Mouse (Mus musculus): ENCODE measurements at regions not wholly inside any gene's neighbourhood (a gene's known extent, or its start where the extent isn't known, plus 50 kb on each side); places are given as distances from the start of the nearest gene placed in this dataset.

DNA sequence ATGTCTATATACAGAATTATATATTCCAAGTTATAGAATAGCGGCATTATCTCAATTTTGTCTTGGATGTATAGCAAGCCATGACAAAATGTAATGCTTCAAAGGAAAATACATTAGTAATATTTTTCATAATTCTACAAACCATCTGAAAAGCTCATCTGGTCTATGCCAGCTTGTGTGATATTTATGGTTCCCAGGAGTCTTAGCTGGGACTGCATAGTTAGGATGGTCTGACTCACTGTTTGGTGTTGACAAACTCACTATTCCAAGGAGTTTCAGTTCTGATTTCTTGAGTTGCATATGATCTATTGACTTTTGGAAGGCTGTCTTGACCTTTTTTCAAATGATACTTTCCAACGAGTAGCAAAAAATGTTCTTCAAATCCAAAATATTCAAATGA, 514.2 kb upstream of the Slc8a1 start:
- no peak overlapping the region for H3K4me2 ChIP-seq (ENCODE audit: low read length)

DNA sequence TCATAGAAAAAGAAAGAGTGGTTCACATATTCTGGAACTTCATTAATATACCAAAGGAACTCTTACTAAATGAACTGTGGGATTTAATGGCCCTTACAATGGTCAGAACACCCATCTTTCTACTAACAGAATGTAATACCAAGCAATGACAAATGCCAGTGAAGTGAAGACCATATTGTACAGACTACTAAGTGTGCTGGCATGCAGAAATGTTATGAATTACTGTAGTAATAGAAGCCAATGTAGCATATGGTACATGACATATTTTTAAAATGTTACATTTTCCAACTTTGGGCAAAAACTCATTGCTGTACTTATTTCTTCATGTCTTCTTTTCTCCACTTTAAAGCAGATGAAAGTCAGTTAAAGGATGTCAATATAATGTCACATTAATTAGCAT, 513.7 kb upstream of the Slc8a1 start:
- H3K9ac ChIP-seq (ENCODE audit: low read depth, low read length): no peak overlapping the region
- H3K4me3 ChIP-seq (replicated peaks; ENCODE audit: low read depth, low read length): no peak overlapping the region
- no peak overlapping the region for H3K27ac ChIP-seq
- H3K4me2 ChIP-seq (ENCODE audit: low read length): no peak overlapping the region
- DNase-seq (ENCODE audit: low spot score) (no peak), ATAC-seq (replicated peaks; ENCODE audit: low FRiP score, low read depth) (no peak)
- no peaks in the 10 kb centered on the region for H3K36me3 ChIP-seq (ENCODE audit: insufficient read depth, low read length)
- no peaks in the 10 kb centered on the region for H3K27me3 ChIP-seq (ENCODE audit: insufficient read depth, low read length)
- no peak for TF ChIP-seq CTCF (IDR thresholded peaks at IDR 0.05; ENCODE audit: low read depth)
- no peaks in the 10 kb centered on the region for H3K9me3 ChIP-seq (replicated peaks; ENCODE audit: low read length)
- no peaks in the 10 kb centered on the region for H3K4me1 ChIP-seq (replicated peaks; ENCODE audit: insufficient read depth, low read length)

More for the DNA sequence above, 514.2 kb upstream of the Slc8a1 start:
- Histone ChIP-seq H3K27me3 (ENCODE audit: insufficient read depth, low read length) (no peaks in the 10 kb centered on the region), H3K36me3 (ENCODE audit: insufficient read depth, low read length) (no peaks in the 10 kb centered on the region), H3K4me3 (replicated peaks; ENCODE audit: low read depth, low read length) (no peak overlapping the region), H3K27ac (no peak overlapping the region), H3K9ac (ENCODE audit: low read depth, low read length) (no peak overlapping the region), H3K9me3 (replicated peaks; ENCODE audit: low read length) (no peaks in the 10 kb centered on the region), H3K4me1 (replicated peaks; ENCODE audit: insufficient read depth, low read length) (no peaks in the 10 kb centered on the region)
- TF ChIP-seq CTCF (IDR thresholded peaks at IDR 0.05; ENCODE audit: low read depth): no peak
- DNase-seq (ENCODE audit: low spot score): no peak
- WGBS: 93% methylated on average over 2 of the region's 2 CpGs
- no peak for ATAC-seq (replicated peaks; ENCODE audit: low FRiP score, low read depth)

DNA sequence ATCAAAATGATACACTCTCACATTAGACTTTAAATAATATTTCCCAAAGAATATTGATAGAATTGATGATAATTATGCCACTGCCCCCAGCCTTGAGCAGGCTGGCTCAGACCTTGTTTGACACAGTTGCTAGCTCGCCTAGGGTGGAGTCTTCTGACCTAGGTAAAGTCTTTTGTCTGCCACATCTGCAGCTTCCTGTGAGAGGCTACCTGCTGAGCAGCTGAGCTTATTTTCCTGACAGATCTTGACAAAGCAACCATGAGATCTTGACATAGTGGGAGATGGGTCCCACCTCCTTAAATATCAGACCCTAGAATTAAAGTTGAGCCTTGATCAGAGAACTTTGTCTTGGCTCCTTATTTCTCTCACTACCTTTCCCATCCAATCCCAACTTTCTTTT, 500.2 kb upstream of the Slc8a1 start:
- no peaks in the 10 kb centered on the region for H3K4me1 ChIP-seq (replicated peaks; ENCODE audit: insufficient read depth, low read length)
- no peak overlapping the region for H3K9ac ChIP-seq (ENCODE audit: low read depth, low read length)
- no peak overlapping the region for H3K27ac ChIP-seq
- no peaks in the 10 kb centered on the region for H3K36me3 ChIP-seq (ENCODE audit: insufficient read depth, low read length)
- WGBS: 68% methylated on average over 1 of the region's 1 CpGs
- no peak overlapping the region for H3K4me3 ChIP-seq (replicated peaks; ENCODE audit: low read depth, low read length)
- H3K4me2 ChIP-seq (ENCODE audit: low read length): no peak overlapping the region
- H3K27me3 ChIP-seq (ENCODE audit: insufficient read depth, low read length): no peaks in the 10 kb centered on the region
- H3K9me3 ChIP-seq (replicated peaks; ENCODE audit: low read length): no peaks in the 10 kb centered on the region
- no peak for ATAC-seq (replicated peaks; ENCODE audit: low FRiP score, low read depth)
- TF ChIP-seq CTCF (IDR thresholded peaks at IDR 0.05; ENCODE audit: low read depth): no peak
- no peak for DNase-seq (ENCODE audit: low spot score)

DNA sequence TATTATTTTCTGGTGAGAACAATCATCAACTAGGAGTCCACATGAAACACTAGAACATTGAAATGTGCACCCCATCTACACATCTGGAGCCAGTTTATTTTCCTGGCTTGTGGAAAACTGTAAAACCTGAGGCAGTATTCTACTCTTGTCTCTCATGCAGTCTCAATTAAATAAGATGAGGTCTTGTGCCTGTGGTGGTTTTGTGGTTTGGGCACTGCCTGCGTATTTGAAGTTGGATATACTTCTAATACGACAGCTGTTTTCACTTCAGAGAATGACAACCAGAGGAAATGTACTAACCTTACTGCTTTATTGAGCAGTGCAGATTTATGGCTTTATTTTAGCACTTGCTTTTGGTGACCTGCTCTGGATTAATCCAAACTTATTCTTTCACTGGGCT, 499.3 kb upstream of the Slc8a1 start:
- 21% methylated on average over 2 of the region's 2 CpGs for WGBS
- H3K4me1 ChIP-seq (replicated peaks; ENCODE audit: insufficient read depth, low read length): no peaks in the 10 kb centered on the region
- peak; percentile 29 for DNase-seq (ENCODE audit: low spot score)
- no peak overlapping the region for H3K27ac ChIP-seq
- no peak for TF ChIP-seq CTCF (IDR thresholded peaks at IDR 0.05; ENCODE audit: low read depth)
- H3K27me3 ChIP-seq (ENCODE audit: insufficient read depth, low read length): no peaks in the 10 kb centered on the region
- no peak overlapping the region for H3K4me2 ChIP-seq (ENCODE audit: low read length)
- no peak overlapping the region for H3K9ac ChIP-seq (ENCODE audit: low read depth, low read length)
- H3K9me3 ChIP-seq (replicated peaks; ENCODE audit: low read length): no peaks in the 10 kb centered on the region
- no peak for ATAC-seq (replicated peaks; ENCODE audit: low FRiP score, low read depth)
- H3K4me3 ChIP-seq (replicated peaks; ENCODE audit: low read depth, low read length): no peak overlapping the region
- H3K36me3 ChIP-seq (ENCODE audit: insufficient read depth, low read length): no peaks in the 10 kb centered on the region

DNA sequence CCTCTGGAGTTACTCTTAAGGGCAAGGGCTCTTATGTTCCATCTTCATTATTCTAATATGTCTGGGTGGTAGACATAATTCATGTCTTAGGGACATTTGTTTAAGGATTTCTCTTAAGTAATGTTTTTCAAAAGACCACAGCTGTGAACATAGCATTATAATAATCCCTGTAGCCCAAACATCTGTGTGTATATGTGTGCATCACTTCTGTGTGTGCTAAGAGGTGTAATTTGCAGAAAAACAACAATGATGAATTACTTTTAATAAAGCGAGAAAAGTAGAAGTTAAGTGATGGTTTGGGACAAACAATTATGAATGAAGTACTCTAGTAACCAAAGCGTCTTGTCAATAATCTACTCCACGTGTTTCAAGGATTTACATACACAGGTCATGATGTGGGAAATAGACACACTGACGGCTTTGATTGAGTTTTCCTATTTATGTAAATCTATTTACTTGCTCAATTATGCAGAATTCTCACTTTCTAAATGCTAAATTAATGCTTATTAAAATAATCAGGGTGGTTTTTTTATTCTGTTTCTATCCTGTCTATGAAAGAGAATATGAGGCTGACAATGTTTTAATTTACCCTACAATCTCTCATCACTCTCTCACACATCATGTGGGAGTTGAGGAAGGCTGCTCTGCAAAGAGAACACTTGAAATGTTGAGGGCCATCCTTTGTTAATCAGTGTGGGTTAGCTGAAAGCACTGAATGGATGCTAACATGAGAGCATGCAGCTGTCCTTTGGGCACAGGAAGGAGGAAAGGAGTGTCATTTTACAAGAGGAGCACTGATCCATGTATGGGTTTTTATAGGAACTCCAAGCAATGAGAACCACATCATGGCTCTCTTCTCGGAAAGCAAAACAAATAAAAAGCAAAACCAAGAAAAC, 477.8 kb upstream of the Slc8a1 start:
- ATAC-seq (replicated peaks; ENCODE audit: low FRiP score, low read depth) (no peak), DNase-seq (ENCODE audit: low spot score) (peak; percentile 51)
- WGBS: 79% methylated on average over 5 of the region's 5 CpGs
- no peaks in the 10 kb centered on the region for H3K4me1 ChIP-seq (replicated peaks; ENCODE audit: insufficient read depth, low read length)
- H3K27me3 ChIP-seq (ENCODE audit: insufficient read depth, low read length): no peaks in the 10 kb centered on the region
- no peak overlapping the region for H3K4me2 ChIP-seq (ENCODE audit: low read length)
- no peak overlapping the region for H3K27ac ChIP-seq
- H3K4me3 ChIP-seq (replicated peaks; ENCODE audit: low read depth, low read length): no peak overlapping the region
- H3K9me3 ChIP-seq (replicated peaks; ENCODE audit: low read length): no peaks in the 10 kb centered on the region
- H3K36me3 ChIP-seq (ENCODE audit: insufficient read depth, low read length): no peaks in the 10 kb centered on the region
- no peak overlapping the region for H3K9ac ChIP-seq (ENCODE audit: low read depth, low read length)
- TF ChIP-seq CTCF (IDR thresholded peaks at IDR 0.05; ENCODE audit: low read depth): no peak

DNA sequence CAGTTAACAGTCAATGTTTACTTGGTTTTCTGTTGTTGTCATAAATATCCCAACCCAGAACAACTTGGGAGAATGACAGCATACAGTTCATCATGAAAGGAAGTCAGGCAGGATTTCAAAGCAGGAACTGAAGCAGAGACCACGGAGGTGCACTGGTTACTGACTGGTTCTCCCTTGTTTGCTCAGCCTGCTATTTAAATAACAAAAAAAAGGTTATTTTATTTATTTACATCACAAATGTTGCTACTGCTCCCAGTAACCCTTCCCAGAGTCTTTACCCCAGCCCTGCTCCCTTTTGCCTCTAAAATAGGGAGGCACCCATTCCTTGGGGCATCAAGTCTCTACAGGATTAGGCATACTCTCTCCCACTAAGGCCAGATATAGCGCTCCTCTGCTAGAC, 461.8 kb upstream of the Slc8a1 start:
- DNase-seq (ENCODE audit: low spot score): no peak
- no peaks in the 10 kb centered on the region for H3K36me3 ChIP-seq (ENCODE audit: insufficient read depth, low read length)
- H3K9ac ChIP-seq (ENCODE audit: low read depth, low read length): no peak overlapping the region
- H3K4me3 ChIP-seq (replicated peaks; ENCODE audit: low read depth, low read length): no peak overlapping the region
- H3K9me3 ChIP-seq (replicated peaks; ENCODE audit: low read length): no peaks in the 10 kb centered on the region
- no peak overlapping the region for H3K27ac ChIP-seq
- no peak for ATAC-seq (replicated peaks; ENCODE audit: low FRiP score, low read depth)
- 82% methylated on average over 2 of the region's 2 CpGs for WGBS
- H3K4me2 ChIP-seq (ENCODE audit: low read length): no peak overlapping the region
- TF ChIP-seq CTCF (IDR thresholded peaks at IDR 0.05; ENCODE audit: low read depth): no peak
- no peaks in the 10 kb centered on the region for H3K27me3 ChIP-seq (ENCODE audit: insufficient read depth, low read length)
- H3K4me1 ChIP-seq (replicated peaks; ENCODE audit: insufficient read depth, low read length): no peaks in the 10 kb centered on the region

All from kidney, postnatal 0 days (tissue).